Mouse (Mus musculus) embryonic stem cell, embryonic (primary cell): Measurements from ENCODE around the gene Pou4f2.

Experiments
- CTCF ChIA-PET, 4 experiments: fragments of 300-600 bp in 2 of 4; fragments of 350-600 bp in 2 of 4; sonication (Branson Sonifier 250); formaldehyde crosslinking; loops; one replicate each; lab custom pipeline; 2022; ENCODE audit warnings: inconsistent platforms in 2 of 4; lab: Charles Lee
- POLR2A ChIA-PET, 4 experiments: fragments of 300-600 bp in 2 of 4; fragments of 350-600 bp in 2 of 4; sonication (Branson Sonifier 250); formaldehyde crosslinking; loops; one replicate each; lab custom pipeline; 2022; ENCODE audit warnings: antibody characterized with exemption in 4 of 4, inconsistent platforms in 1 of 4; lab: Charles Lee

Pou4f2 gene

DNA sequence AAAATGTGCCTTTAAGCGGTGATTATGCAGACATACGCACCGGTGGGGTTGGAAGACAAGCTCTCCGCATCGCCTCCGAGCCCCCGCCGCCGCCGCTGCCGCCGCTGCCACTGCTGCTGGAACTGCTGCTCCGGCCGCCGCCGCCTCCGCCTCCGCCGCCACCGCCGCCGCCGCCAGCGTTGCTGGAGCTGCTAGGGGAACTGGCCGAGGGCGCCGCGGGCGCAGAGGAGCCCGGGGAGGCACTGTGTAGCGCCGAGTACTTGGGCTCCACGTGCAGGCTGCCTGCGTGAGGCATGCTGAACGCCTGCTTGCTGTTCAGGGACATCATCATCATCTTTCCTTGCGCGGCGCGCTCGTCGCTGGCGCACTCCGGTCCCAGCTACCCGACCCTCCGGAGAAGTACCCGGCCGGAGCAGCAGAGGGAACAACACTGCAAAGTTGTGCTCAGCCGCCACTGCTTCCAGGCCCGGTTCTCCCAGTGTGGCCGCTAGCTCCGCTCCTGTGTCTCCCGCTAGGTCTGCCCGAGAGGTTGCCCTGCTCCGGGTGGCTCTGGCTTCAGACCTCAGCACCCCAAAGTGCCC lies at the start of gene Pou4f2:
Pou4f2 (minus strand) TSS at position 575 of the 581 bp plus-strand sequence.
- POLR2A ChIA-PET, result interaction anchor here in 3 of 4 experiments (0.7 to 3.2 kb wide), 14 partner anchors 11 to 963 kb away, joined by 3 to 14 read pairs (median 4); partner anchors contain the start of gene Smad1 (in 1 of the 3)
- CTCF ChIA-PET, result interaction anchor here (0.6 to 2.1 kb wide), 8 partner anchors 9 to 374 kb away, joined by 3 to 7 read pairs (median 3); partner anchors contain the start of gene Ttc29 (in 1 of the 4)

DNA sequence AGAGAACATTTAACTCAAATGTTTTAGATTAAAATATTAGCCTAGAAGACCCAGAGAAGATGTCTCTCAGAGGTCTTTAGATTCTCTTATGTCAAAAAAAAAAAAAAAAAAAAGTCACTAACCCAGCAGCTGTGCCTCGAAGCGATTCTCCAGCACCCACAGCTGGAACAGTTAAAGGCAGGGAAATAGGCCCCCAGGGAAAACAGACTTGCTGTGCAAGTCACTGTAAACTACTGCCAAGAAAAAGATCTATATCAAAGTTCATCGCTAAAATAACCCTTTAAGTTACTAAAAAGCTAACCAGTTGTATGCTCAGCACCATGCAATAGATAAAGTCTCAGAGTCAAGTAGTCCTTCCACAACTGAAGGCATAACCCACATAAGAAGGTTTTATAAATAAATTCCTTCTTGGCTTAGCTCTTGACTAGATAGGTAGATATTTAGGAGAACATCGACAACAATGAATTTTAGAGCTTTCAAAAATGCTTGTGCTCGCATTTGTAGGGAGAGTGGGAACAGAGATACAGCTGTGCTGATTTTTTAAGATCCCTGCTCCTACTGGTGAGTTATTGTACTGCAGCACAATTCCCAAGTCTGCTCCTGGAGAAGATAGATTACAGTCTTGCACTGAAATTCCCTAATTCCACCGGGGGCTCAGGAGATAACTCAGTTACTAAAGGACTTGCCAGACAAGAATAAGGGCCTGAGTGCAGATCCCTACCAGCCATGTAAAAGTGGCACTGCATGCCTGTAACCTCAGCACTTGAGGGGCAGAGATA lies 40.8 kb upstream of the Pou4f2 start:
- CTCF ChIA-PET, result interaction anchor here in 2 of 4 experiments (0.6 to 1.3 kb wide), 8 partner anchors 12 to 726 kb away, joined by 3 to 4 read pairs (median 3); partner anchors contain the start of gene Pou4f2 (in 1 of the 2)
- POLR2A ChIA-PET, result interaction anchor here in 1 of 4 experiments (0.7 to 1.3 kb wide), 4 partner anchors 11 to 400 kb away, joined by 3 to 5 read pairs (median 4); no protein-coding TSS in a partner anchor

DNA sequence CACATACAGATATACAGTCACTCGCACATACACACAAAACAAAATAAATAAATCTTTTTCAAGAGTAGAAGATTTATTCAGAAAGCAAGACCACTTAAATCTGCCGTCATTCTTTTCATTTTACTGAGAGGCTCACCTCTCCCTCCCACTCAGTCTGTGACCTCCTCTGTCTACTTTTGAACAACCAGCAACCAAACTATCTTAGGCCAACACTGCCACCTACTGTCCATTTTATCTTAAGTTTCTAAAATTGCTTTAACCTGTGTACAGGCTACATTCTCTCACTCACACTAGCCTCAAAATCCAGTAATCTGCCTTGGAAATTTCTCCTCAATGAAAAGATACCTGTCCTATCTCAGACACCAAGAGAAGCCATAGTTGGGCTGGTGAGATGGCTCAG lies 31.4 kb upstream of the Pou4f2 start:
- ChIA-PET POLR2A (no interaction called here), CTCF (interaction anchor here in 3 of 4 experiments (0.6 to 1.2 kb wide), 5 partner anchors 229 to 406 kb away, joined by 3 to 6 read pairs (median 3); no protein-coding TSS in a partner anchor)

DNA sequence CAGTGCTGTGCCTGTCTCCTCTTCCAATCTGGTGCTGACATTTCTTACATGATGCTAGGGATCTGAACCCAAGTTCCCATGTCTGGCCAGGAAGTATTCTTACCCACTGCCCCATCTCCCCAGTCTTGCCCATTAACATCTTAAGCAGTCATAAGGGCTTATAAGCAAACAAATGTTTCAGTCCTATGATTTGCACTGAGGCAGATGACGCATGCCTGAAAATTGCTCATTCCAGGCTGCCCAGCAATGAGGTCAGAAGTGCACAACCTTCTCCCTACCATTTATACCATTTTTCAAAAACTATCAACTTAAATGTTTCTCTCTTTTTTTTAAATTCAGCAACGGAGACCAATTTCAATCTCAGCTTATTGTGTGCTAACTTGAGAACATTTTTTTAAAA lies 27.5 kb upstream of the Pou4f2 start:
- CTCF ChIA-PET, result interaction anchor here in 1 of 4 experiments (0.6 kb wide), 1 partner anchor 124 kb away, joined by 3 read pairs; no protein-coding TSS in a partner anchor

DNA sequence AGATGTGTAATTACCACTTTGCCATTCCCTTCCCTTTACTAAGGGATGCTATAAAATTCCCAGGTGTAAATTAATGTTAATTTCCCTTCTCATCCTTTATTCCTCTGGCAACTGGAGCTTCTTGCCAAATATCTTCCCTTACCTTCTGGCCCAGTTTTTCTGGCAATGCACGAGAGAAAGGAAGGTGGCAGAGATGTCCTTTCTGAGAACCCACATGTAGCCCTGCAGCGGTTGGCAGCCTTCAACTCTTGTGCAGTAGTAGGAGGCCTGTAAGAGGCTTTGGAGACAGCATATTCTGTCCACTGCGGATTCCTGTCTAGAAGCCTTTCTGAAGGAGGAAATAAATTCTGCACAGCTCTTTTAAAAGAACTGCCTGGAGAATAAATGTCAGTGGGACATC lies 20.0 kb upstream of the Pou4f2 start:
- ChIA-PET CTCF (no interaction called here), POLR2A (no interaction called here)

More for the DNA sequence above, 27.5 kb upstream of the Pou4f2 start:
- POLR2A ChIA-PET, result no interaction called here

DNA sequence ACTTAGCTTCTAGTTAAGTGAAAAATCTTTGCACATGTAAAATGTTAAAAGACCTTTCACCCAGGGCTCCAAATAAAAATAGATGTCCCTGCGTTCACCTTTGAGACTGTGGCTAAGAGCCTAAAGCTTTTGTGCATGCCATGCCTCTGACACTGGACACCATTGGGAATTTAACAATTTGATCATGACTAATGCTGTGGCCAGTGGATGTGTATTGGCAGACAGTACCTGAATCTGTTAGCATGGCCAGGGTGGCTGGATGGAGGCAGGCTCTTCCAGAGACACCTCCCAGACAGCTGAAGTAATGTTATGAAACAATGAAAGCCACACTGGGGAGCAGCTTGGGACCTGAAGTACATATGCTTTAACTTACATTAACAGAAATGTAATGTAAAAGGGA lies 6.3 kb upstream of the Pou4f2 start:
- CTCF ChIA-PET, result no interaction called here
- POLR2A ChIA-PET, result no interaction called here

DNA sequence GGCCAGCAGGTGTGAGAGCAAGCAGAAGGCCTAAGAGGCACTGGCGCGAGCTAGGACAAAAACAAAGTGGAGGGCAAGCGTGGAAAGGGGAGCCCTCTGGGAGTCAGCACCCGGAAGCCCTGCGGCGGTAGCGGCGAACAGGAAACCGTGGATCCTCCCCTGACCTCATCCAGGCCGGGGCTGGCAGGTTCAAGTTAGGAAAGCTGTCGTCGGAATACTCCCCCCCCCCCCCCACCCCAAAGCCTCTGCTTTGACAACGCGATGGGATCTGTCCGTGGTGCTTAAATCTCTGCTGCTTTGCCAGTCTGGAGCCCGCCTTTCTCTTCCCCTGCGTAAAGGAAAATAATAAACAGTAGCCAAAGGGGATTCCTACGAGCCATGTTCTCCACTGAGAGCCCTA lies 1.7 kb upstream of the Pou4f2 start:
- POLR2A ChIA-PET, result interaction anchor here in 3 of 4 experiments (0.5 to 2.5 kb wide), 5 partner anchors 18 to 340 kb away, joined by 3 to 8 read pairs (median 3); no protein-coding TSS in a partner anchor
- CTCF ChIA-PET, result no interaction called here

DNA sequence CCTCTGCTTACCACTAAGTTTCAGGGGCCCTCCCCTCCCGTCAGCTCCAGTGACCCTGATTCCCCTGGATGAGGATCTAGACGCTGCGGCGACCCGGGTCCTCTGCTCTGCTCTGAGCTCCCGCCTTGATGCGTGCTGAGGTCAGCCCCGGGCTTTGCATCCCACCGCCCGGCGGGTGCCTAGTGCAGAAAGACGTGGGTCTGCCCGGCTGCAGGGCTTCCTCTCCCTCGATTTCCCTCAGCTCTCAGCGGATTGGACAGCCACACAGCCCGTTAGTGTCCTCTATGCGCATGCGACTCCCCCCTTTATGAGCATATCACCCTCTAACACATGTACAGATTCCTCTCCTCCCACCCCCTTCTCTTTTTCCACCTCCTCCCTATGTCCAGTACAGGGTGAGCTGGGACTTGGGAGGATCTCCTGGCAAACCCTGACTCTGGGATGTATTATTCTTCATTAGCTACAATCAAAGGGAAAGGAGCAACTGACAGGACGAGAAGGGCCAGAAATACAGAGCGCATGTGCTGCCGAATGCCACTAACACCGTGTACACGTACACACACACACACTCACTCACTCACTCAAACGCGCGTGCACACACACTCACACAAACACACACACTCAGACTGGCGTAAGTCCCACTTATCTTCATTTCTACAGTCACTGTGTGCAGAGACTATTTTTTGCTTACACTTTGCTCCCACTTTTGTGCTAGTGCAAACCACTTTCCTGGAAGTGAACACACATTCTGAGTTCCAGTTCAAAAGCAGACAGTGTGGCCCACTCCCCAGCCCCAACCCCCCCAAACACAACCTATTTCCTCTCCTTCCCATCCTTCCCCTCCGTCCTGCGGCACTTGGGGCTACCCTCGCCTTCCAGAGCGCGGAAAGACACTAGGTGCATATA lies 948 bp upstream of the Pou4f2 start:
- ChIA-PET CTCF (interaction anchor here in 3 of 4 experiments (0.6 to 2.1 kb wide), 6 partner anchors 11 to 375 kb away, joined by 3 to 4 read pairs (median 3); partner anchors contain the start of gene Ttc29 (in 1 of the 3)), POLR2A (interaction anchor here in 3 of 4 experiments (0.6 to 2.5 kb wide), 15 partner anchors 8 to 422 kb away, joined by 3 to 9 read pairs (median 4); no protein-coding TSS in a partner anchor)

DNA sequence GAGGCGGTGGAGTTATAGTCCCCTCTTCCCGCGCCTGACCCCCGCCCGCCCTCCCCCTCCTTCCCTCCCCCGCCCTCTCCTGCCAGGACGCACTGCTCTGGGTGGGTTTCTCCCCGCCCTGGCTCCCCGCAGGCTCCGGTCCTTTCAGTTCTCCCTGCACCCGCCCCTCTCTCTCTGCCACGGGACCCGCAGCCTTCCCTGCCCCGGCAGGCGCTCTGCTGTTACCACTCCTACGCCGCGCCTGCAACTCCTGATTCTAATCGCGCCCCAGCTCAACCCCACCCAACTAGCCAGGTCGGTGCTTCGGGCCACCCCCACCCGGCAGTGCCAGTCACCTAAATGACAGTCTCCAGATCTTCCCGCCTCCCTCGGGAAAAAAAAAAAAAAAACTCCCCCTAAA lies 216 bp upstream of the Pou4f2 start:
- ChIA-PET POLR2A (interaction anchor here in 3 of 4 experiments (0.7 to 2.5 kb wide), 15 partner anchors 11 to 962 kb away, joined by 3 to 9 read pairs (median 4); partner anchors contain the start of gene Smad1 (in 1 of the 3)), CTCF (interaction anchor here in 3 of 4 experiments (0.6 to 2.1 kb wide), 6 partner anchors 10 to 374 kb away, joined by 3 to 4 read pairs (median 3); partner anchors contain the start of gene Ttc29 (in 1 of the 3))

DNA sequence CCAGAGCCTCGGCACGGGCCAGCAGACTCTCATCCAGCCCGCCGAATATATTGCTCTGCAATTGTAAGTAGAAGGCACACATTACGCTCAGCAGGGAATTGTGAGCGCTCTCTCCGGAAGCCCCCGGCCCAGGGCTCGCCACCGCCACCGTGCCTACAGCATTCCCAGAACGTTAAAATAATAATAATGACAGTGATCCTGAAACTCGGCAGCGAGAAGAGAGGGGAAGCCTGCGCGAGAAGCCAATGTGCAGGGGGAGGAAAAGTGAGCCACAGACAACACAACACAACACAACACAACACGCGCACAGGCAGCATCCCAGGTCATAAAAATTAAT lies 853 bp downstream of the Pou4f2 start:
- CTCF ChIA-PET, result interaction anchor here in 3 of 4 experiments (0.6 to 2.1 kb wide), 5 partner anchors 9 to 373 kb away, joined by 3 to 7 read pairs (median 3); no protein-coding TSS in a partner anchor
- POLR2A ChIA-PET, result interaction anchor here in 2 of 4 experiments (0.8 to 3.2 kb wide), 8 partner anchors 12 to 315 kb away, joined by 3 to 14 read pairs (median 4); no protein-coding TSS in a partner anchor

DNA sequence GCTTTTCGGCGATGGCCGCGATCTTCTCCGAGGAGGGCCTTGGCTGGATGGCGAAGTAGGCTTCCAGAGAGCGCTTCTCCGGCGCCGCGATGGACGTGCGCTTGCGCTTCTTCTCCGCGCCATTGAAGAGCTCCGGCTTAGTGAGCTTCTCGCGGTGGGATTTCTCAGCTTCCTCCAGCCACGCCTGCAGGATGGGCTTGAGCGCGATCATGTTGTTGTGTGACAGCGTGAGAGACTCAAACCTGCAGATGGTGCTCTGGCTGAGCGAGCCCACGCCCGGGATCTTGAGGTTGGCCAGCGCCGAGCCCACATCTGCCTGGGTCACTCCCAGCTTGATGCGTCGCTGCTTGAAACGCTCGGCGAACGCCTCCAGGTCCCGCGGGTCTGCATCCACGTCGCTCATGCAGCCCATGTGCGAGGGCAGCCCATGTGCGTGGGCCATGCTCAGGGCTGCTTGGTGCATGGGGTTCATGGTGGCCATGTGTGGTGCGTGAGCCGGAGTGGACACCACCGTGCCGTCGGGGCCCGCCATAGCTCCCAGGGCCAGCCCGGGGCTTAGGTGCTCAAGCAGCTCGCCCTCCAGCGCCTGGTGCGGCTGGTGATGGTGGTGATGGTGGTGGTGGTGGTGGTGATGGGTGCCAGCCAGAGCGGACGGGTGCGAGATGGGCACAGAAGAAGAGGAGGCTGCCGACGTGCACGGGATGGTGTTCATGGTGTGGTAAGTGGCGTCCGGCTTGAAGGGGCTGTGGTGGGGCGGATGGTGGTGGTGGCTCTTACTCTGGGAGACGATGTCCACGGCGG lies 1.4 kb downstream of the Pou4f2 start:
- CTCF ChIA-PET, result interaction anchor here in 2 of 4 experiments (0.6 to 1.2 kb wide), 2 partner anchors 13 to 371 kb away, joined by 3 to 4 read pairs; no protein-coding TSS in a partner anchor
- POLR2A ChIA-PET, result interaction anchor here in 2 of 4 experiments (0.6 to 3.2 kb wide), 7 partner anchors 13 to 613 kb away, joined by 3 to 14 read pairs (median 4); no protein-coding TSS in a partner anchor

DNA sequence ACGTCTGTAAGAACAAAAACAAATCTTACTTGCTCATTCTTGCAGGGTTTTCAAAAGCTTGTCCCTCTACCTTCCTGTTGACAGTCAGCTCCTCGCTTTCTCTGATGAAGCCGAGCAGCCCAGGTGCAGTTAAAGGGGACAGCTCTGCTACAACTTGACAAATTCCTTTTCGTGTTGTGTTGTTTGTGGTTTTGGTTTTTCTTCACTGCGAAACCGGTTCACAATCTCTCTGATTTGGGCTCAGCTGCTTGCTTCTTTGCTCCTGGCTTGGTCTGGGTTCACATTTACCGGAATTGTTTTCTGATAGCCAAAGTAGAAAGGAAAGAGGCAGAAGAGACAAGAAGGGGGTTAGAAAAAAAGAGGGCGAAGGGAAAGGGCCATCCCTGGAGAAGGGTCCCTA lies 2.1 kb downstream of the Pou4f2 start:
- ChIA-PET CTCF (interaction anchor here in 1 of 4 experiments (1.2 kb wide), 1 partner anchor 13 kb away, joined by 4 read pairs; no protein-coding TSS in a partner anchor), POLR2A (interaction anchor here in 2 of 4 experiments (0.6 to 3.2 kb wide), 7 partner anchors 12 to 613 kb away, joined by 3 to 14 read pairs (median 4); no protein-coding TSS in a partner anchor)

DNA sequence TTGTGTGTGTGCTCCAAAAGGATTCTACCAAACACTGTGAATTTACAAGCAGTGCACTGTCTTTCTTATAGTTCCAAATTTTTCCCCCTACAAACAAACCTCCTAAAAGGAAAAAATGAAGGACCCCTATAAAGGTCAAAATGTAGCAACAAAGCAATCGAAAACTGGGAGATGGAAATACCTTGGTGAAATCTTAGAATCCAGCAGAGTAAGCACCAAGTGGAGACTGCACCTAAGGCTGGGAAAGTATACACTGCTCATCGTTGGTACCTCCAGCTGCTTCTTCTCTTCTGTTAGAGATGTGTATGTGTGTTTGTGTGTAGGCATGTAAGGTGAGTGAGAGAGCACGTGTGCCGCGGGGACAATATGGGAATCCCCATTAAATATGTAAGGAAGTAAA lies 3.1 kb downstream of the Pou4f2 start:
- POLR2A ChIA-PET, result interaction anchor here in 2 of 4 experiments (1.6 to 3.2 kb wide), 2 partner anchors 11 to 14 kb away, joined by 9 to 14 read pairs; no protein-coding TSS in a partner anchor
- CTCF ChIA-PET, result interaction anchor here in 1 of 4 experiments (0.6 kb wide), 1 partner anchor 131 kb away, joined by 8 read pairs; no protein-coding TSS in a partner anchor

DNA sequence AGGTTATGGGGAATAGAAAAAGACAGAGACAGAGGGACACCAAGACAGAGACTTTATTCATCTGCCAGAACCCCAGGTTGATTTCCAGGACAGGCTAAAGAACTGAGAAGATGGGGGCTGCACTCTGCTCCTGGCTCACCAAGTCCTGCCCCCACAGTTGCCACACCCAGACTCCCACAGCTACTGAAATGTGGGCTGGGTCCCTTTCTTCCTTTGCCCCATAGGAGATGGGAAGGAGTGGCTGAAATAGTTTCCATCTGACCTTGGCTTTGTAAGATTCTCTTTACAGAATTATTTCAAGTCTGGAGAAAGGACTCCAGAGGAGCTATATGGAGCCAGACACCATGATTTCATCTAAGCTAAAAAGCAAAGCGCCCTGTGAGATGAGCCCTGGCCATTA lies 4.0 kb downstream of the Pou4f2 start:
- POLR2A ChIA-PET, result no interaction called here
- CTCF ChIA-PET, result no interaction called here

DNA sequence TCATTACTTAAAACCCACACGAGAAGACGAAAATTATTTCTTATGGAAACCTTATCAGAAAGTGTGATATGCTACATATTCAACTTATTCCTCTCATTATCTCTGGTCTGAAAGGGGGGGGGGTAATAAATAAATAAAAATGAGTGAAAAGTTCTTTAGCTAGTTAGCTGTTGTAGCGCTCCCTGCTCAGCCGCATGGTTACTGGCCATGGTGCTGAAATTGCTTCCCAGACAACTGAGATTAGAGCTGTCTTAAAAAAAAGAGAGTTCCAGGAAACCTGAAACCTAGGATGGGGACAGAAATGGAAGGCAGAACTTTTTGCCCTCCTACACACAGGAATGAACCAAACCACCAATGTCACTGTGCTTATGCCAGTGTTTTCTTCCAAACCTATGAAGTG lies 5.1 kb downstream of the Pou4f2 start:
- ChIA-PET POLR2A (interaction anchor here in 3 of 4 experiments (0.5 to 1.1 kb wide), 3 partner anchors 12 to 163 kb away, joined by 4 to 6 read pairs (median 6); no protein-coding TSS in a partner anchor), CTCF (interaction anchor here in 2 of 4 experiments (0.6 kb wide), 2 partner anchors 358 to 1368 kb away, joined by 3 to 4 read pairs; no protein-coding TSS in a partner anchor)

DNA sequence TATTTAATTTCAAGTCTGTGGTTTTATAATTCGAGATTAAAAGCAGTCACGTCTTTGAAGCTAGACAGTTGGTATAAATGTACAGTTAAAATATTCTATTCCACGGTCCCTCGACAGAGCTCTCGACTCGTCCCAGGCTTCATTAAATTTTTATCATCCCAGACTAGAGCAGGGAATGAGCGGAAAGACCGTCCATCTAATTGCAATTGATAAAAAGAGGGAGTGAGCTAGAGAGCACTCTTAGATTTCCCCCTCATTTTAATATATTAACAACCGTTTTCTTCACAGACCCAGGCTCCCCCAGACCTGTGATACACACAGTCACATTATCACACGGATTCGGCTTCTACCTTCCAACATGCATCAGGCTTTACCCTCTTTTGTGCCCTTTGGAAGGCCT lies 8.3 kb downstream of the Pou4f2 start:
- POLR2A ChIA-PET, result interaction anchor here in 1 of 4 experiments (0.7 kb wide), 1 partner anchor 81 kb away, joined by 3 read pairs; the partner anchor contains the start of gene Rbmxl1
- CTCF ChIA-PET, result no interaction called here
